ENCODE assay signal across 23 mouse cellular contexts in genomic region chr6:31834503-31834902, GRCm38 (mm10).
A peak's percentile ranks its signal among the peaks of the same experiment; 100 is the strongest.
DNase-seq lines count a peak whose midpoint lies in the region; ATAC-seq and TF ChIP-seq lines count a peak whose summit lies in the region.
"Had no signal": no experiment of that assay in that cellular context is flagged by ENCODE, and none has a peak within 500 bp of the region (broad histone marks: within the 10 kb centered on the region; RNA-seq: fewer than 3 reads in every experiment).

No protein-coding gene starts in this region.

- H3K27ac ChIP-seq in hindbrain, embryonic 11.5 days (ENCODE audit: low read depth, low read length): no peak overlapping the region
- no peak overlapping the region for H3K27ac ChIP-seq in hindbrain, embryonic 10.5 days
- no peak overlapping the region for H3K27ac ChIP-seq in kidney, postnatal 0 days
- peak overlapping the region; percentile 40; the same call in 1 of the 2 replicates for H3K27ac ChIP-seq in midbrain, embryonic 11.5 days (ENCODE audit: low read depth, low read length)
- peak overlapping the region; percentile 50 for H3K27ac ChIP-seq in midbrain, embryonic 16.5 days (ENCODE audit: low read length)
- H3K27ac ChIP-seq: gastrocnemius, adult 2 months; heart, embryonic 15.5 days; left cerebral cortex, adult 2 months; liver, embryonic 13.5 days had no signal

- no peaks in the 10 kb centered on the region for H3K9me3 ChIP-seq in hindbrain, embryonic 11.5 days (ENCODE audit: control insufficient read depth, low read length)
- peaks cover 7% of the 10 kb centered on the region for H3K9me3 ChIP-seq in hindbrain, embryonic 10.5 days
- no peaks in the 10 kb centered on the region for H3K9me3 ChIP-seq in kidney, postnatal 0 days (replicated peaks; ENCODE audit: low read length)
- H3K9me3 ChIP-seq in midbrain, embryonic 11.5 days (ENCODE audit: control insufficient read depth, low read length): no peaks in the 10 kb centered on the region
- H3K9me3 ChIP-seq in midbrain, embryonic 16.5 days (replicated peaks; ENCODE audit: control insufficient read depth, low read length, poor library complexity, severe bottlenecking): no peaks in the 10 kb centered on the region
- H3K9me3 ChIP-seq: heart, embryonic 15.5 days; liver, embryonic 13.5 days had no signal

- peak; percentile 54; the same call in 1 of the 2 replicates for ATAC-seq in hindbrain, embryonic 11.5 days (ENCODE audit: low FRiP score)
- ATAC-seq in kidney, postnatal 0 days (replicated peaks; ENCODE audit: low FRiP score, low read depth): no peak; the same call in 1 of the 2 replicates
- ATAC-seq in midbrain, embryonic 11.5 days (ENCODE audit: low FRiP score): peak; percentile 77; the same call in 1 of the 2 replicates
- ATAC-seq in midbrain, embryonic 16.5 days: peak; percentile 82
- ATAC-seq: inflammation-experienced regulatory T-cells, adult 6 months; Patski had no signal

- no peak for TF ChIP-seq CTCF in kidney, postnatal 0 days (IDR thresholded peaks at IDR 0.05; ENCODE audit: low read depth)

- H3K36me3 ChIP-seq in hindbrain, embryonic 11.5 days (ENCODE audit: control insufficient read depth, insufficient read depth, low read length): no peaks in the 10 kb centered on the region
- no peaks in the 10 kb centered on the region for H3K36me3 ChIP-seq in hindbrain, embryonic 10.5 days
- no peaks in the 10 kb centered on the region for H3K36me3 ChIP-seq in kidney, postnatal 0 days (ENCODE audit: insufficient read depth, low read length)
- H3K36me3 ChIP-seq in midbrain, embryonic 11.5 days (ENCODE audit: control insufficient read depth, insufficient read depth, low read length): no peaks in the 10 kb centered on the region
- H3K36me3 ChIP-seq in midbrain, embryonic 16.5 days (ENCODE audit: control insufficient read depth, insufficient read depth, low read length): no peaks in the 10 kb centered on the region
- H3K36me3 ChIP-seq: heart, embryonic 15.5 days; liver, embryonic 13.5 days had no signal

- WGBS in hindbrain, embryonic 11.5 days: 16% methylated on average over 3 of the region's 4 CpGs
- 32% methylated on average over 4 of the region's 4 CpGs for WGBS in hindbrain, embryonic 10.5 days
- WGBS in kidney, postnatal 0 days: 1% methylated on average over 3 of the region's 4 CpGs
- WGBS in midbrain, embryonic 11.5 days: 4% methylated on average over 3 of the region's 4 CpGs
- 4% methylated on average over 3 of the region's 4 CpGs for WGBS in midbrain, embryonic 16.5 days

- H3K9ac ChIP-seq in hindbrain, embryonic 11.5 days (ENCODE audit: low read depth, low read length): no peak overlapping the region
- H3K9ac ChIP-seq in kidney, postnatal 0 days (ENCODE audit: low read depth, low read length): no peak overlapping the region
- H3K9ac ChIP-seq in midbrain, embryonic 11.5 days (ENCODE audit: low read length): no peak overlapping the region
- H3K9ac ChIP-seq in midbrain, embryonic 16.5 days (ENCODE audit: low read depth, low read length): 0 out of 2 replicates have a peak overlapping the region, but pooled peaks have one; percentile 10
- H3K9ac ChIP-seq: heart, embryonic 15.5 days; liver, embryonic 13.5 days had no signal

- H3K27me3 ChIP-seq in hindbrain, embryonic 11.5 days (ENCODE audit: control insufficient read depth, insufficient read depth, low read length): no peaks in the 10 kb centered on the region
- no peaks in the 10 kb centered on the region for H3K27me3 ChIP-seq in hindbrain, embryonic 10.5 days (ENCODE audit: insufficient read depth, poor library complexity, severe bottlenecking)
- no peaks in the 10 kb centered on the region for H3K27me3 ChIP-seq in kidney, postnatal 0 days (ENCODE audit: insufficient read depth, low read length)
- no peaks in the 10 kb centered on the region for H3K27me3 ChIP-seq in midbrain, embryonic 11.5 days (ENCODE audit: control insufficient read depth, insufficient read depth, low read length)
- no peaks in the 10 kb centered on the region for H3K27me3 ChIP-seq in midbrain, embryonic 16.5 days (ENCODE audit: control insufficient read depth, insufficient read depth, low read depth, low read length)
- H3K27me3 ChIP-seq: heart, embryonic 15.5 days; liver, embryonic 13.5 days; Patski had no signal

- H3K4me3 ChIP-seq in hindbrain, embryonic 11.5 days (ENCODE audit: low read depth, low read length): no peak overlapping the region
- no peak overlapping the region for H3K4me3 ChIP-seq in hindbrain, embryonic 10.5 days
- no peak overlapping the region for H3K4me3 ChIP-seq in kidney, postnatal 0 days (replicated peaks; ENCODE audit: low read depth, low read length)
- H3K4me3 ChIP-seq in midbrain, embryonic 11.5 days (ENCODE audit: low read depth, low read length): no peak overlapping the region
- H3K4me3 ChIP-seq in midbrain, embryonic 16.5 days (ENCODE audit: low read depth, low read length): no peak overlapping the region
- H3K4me3 ChIP-seq: gastrocnemius, adult 2 months; heart, embryonic 15.5 days; left cerebral cortex, adult 2 months; liver, embryonic 13.5 days had no signal

- H3K4me2 ChIP-seq in hindbrain, embryonic 11.5 days (replicated peaks; ENCODE audit: low read depth, low read length): no peak overlapping the region
- no peak overlapping the region for H3K4me2 ChIP-seq in kidney, postnatal 0 days (ENCODE audit: low read length)
- H3K4me2 ChIP-seq in midbrain, embryonic 11.5 days: no peak overlapping the region
- no peak overlapping the region for H3K4me2 ChIP-seq in midbrain, embryonic 16.5 days (ENCODE audit: low read length)
- H3K4me2 ChIP-seq: heart, embryonic 15.5 days; liver, embryonic 13.5 days had no signal

- no peaks in the 10 kb centered on the region for H3K4me1 ChIP-seq in hindbrain, embryonic 11.5 days (replicated peaks; ENCODE audit: control insufficient read depth, insufficient read depth, low read length)
- H3K4me1 ChIP-seq in hindbrain, embryonic 10.5 days (replicated peaks): peaks cover 10% of the 10 kb centered on the region
- H3K4me1 ChIP-seq in kidney, postnatal 0 days (replicated peaks; ENCODE audit: insufficient read depth, low read length): no peaks in the 10 kb centered on the region
- peaks cover 2% of the 10 kb centered on the region; the same call in 1 of the 2 replicates for H3K4me1 ChIP-seq in midbrain, embryonic 11.5 days (ENCODE audit: control insufficient read depth, insufficient read depth, low read length)
- peaks cover 8% of the 10 kb centered on the region for H3K4me1 ChIP-seq in midbrain, embryonic 16.5 days (ENCODE audit: control insufficient read depth, insufficient read depth, low read length)
- H3K4me1 ChIP-seq: heart, embryonic 15.5 days; liver, embryonic 13.5 days had no signal

- no peak for DNase-seq in hindbrain, embryonic 11.5 days (ENCODE audit: low spot score)
- DNase-seq in hindbrain, embryonic 10.5 days (ENCODE audit: low spot score): no peak
- DNase-seq in kidney, postnatal 0 days (ENCODE audit: low spot score): peak; percentile 70
- DNase-seq in kidney, postnatal 25 days: no peak
- DNase-seq in midbrain, embryonic 11.5 days (ENCODE audit: low spot score, missing footprints): no peak
- DNase-seq in MN1 (ENCODE audit: low spot score): no peak
- no peak for DNase-seq in spleen, postnatal 36 days (ENCODE audit: low spot score in 2 of 2)
- DNase-seq: adrenal gland, postnatal 36 days; cerebellum, adult 11-12 months; cerebellum, postnatal 25 days; gastrocnemius, adult 2 months; heart, postnatal 36 days; kidney, adult 18-20 months; liver, embryonic 13.5 days; lung, adult 2 months; lung, postnatal 14 days; thymus, adult 18-20 months; thymus, postnatal 4 days had no signal

Comparison
In these comparisons a context has a peak if more than half of its experiments do, and no peak if none do; other contexts are left out.
1. H3K27ac ChIP-seq: peak in midbrain, embryonic 11.5 days (single experiment) and midbrain, embryonic 16.5 days (single experiment); none in hindbrain, embryonic 11.5 days (single experiment), hindbrain, embryonic 10.5 days (single experiment) and kidney, postnatal 0 days (single experiment).